Mouse (Mus musculus): ENCODE measurements around the gene Tmem237. TPM values are rescaled to one million over a fixed set of nuclear protein-coding genes. Genes with fewer than 3 reads are reported as not detected.

Gene Tmem237
- 10 to 100 TPM; 27.3 to 35.2 (median 30.9) TPM for total RNA-seq (2022)

- peak; percentile 89 to 93 for DNase-seq (ENCODE audit: low spot score in 2 of 2)
Observed at GRCm38 (mm10) chr1:59119720-59120457, at the start of gene Tmem237. Tmem237 (minus strand) TSS chr1:59120408.

- DNase-seq (ENCODE audit: low spot score in 2 of 2): no peak
Observed at GRCm38 (mm10) chr1:59169586-59169985, 49.4 kb upstream of the Tmem237 start.

DNA sequence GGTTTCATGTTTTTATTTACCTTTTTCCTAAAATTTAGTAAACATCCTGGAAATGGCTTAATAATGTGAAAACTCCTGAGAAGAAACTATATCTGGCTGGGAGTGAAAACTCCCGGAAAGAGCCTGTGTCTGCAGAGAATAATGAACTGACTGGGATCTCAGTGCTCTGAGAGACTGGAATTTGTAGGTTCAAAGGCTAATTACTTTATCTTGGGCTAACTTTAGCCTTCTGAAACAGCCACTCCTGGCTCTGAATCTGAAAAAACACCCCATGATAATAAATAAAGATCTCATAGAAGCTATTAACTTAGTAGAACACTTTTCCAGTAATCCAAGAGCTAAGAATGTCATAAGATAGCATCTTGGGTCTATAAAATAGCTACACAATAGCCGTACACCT, 48.3 kb upstream of the Tmem237 start:
- no peak for DNase-seq (ENCODE audit: low spot score in 2 of 2)

DNA sequence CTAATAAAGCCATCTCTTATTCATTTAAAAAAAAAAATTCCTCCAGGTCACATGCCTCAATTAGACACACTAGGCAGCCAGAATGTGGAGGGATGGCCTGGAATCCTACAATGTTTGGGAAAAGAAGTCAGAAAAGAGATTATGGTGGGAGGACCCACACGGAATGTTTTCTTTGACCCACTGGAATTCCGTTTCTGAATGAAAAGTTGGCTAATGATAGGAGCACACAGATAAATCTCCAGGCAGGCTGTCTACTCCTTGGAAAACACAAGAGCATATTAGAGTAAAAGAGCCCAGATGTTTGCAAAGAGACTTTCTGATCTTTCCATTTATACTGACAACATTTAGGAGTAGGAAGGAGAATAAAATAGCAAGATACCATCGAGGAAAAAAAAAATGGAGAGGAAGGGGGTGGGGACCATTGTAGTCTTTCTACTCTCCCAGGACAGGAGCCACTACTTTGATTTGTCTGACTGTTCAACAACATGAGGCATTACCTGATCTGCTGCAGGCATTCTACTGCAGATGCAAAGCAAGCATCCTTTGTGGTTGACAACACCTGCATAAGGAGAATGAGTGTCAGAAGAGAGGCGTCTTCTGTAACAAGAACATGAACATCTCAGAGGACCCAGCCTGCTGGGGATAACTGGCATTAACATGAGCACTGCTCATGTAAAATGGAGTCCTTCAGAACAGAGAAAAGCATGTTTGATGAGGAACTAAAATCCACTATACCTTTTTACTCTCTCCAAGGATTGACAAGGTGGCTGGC, 47.6 kb upstream of the Tmem237 start:
- no peak for DNase-seq (ENCODE audit: low spot score in 2 of 2)

DNA sequence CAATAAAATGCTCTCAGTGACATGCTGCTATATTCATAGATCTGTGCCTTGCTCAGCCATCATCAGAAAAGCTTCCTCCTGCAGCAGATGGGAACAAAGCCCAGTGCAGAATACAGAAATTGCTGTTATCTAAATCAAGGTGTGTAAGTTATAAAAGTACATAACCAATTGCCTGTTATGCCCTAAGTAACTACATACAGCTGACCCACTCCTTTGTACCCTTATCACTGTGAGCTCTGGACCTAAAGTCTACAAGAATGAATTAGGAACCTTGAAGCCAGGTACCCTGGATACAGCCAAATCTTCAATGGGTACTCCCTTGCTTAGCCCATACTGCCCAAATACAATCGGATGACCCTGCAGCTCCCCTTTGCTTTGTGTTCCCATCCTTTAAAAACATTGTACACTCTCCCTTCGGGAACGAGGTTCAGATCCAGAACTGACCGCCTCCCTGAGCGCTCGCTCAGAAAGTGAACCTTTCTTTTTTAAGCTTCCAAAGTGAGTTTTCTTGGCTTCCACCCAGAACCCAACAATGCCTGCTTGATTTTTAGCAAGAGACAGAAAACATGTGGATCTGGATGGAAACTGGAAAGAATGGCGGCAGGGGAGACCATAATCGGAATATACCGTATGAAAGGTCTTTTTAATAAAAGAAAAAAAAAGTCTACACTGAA, 46.2 kb upstream of the Tmem237 start:
- no peak for DNase-seq (ENCODE audit: low spot score in 2 of 2)

DNA sequence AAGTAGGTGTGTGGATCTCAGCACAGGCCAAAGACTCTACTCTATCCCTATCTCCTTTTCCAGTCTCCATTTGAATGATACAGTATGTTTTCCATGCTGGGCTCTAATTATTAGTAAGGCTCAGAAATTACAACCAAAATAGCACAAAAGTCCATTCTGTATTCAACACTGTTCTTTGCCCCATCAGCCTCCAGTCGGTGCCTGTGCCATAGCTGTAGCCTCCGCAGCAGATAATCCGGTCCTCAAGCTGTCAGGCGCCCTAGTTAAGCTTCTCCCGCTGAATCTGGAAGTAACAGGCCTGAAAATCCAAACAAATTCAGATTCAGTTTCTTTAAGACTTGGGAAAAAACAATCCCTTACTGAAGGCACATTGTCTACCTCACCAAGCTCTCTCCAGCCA, 43.7 kb upstream of the Tmem237 start:
- no peak for DNase-seq (ENCODE audit: low spot score in 2 of 2)

GRCm38 (mm10) chr1:59163030-59163461, 42.8 kb upstream of the Tmem237 start, which contains the start of gene Mpp4:
Mpp4 (minus strand) TSS chr1:59163389.
- DNase-seq (ENCODE audit: low spot score in 2 of 2): peak; percentile 42 to 90

DNA sequence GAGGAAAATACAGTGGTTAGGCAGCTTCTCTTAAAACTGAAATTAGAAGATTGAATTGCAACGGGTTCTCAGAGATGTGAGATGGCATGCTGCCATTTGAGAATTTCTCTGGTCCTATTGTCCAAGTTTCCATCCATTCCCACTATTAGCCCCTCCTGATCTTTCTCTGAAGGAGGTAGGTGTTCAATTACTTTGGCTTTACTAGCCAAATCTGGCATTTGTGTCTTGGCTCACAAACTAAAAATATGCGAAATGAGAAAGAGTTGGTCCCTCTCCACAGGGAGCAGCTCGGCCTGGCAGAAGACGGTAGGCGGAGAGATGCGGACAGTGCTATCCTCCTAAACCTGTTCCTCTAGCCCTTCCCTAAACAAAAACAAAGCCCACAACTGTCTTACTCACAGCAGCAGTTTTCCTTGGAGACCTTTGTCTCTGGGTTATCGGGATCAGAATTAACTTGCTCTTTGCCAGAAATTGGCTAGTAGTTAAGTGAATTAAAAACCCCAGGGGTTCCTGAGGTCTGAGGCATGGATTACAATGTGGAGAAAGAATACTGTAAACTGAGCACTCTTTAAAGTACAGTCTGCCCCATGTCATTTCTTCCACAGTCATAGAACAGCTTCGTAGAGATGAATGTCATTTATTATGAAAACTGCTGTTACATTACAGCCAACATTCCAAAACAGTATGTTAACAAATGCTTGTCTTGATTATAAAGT, 42.3 kb upstream of the Tmem237 start:
- no peak for DNase-seq (ENCODE audit: low spot score in 2 of 2)

GRCm38 (mm10) chr1:59161396-59161795, 41.2 kb upstream of the Tmem237 start:
- no peak for DNase-seq (ENCODE audit: low spot score in 2 of 2)

DNA sequence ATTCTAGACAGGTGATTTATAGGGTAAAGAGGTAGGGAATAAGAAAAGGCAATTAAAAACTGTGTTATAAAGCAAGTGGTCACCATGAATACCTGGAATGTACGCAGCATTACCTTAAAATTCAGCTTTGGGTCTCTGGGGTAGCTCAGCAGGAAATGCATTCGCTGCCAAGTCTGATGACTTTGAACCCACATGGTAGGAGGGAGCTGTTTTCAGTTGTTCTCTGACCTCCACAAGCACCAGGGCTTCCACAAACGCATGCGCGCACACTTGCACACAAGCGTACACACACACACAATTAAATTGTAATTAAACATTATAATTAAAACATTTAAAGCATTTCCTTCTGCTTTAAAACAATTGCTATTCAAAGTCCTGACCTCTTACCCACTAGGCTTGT, 40.7 kb upstream of the Tmem237 start:
- no peak for DNase-seq (ENCODE audit: low spot score in 2 of 2)

GRCm38 (mm10) chr1:59159136-59159535, 38.9 kb upstream of the Tmem237 start:
- no peak for DNase-seq (ENCODE audit: low spot score in 2 of 2)

DNA sequence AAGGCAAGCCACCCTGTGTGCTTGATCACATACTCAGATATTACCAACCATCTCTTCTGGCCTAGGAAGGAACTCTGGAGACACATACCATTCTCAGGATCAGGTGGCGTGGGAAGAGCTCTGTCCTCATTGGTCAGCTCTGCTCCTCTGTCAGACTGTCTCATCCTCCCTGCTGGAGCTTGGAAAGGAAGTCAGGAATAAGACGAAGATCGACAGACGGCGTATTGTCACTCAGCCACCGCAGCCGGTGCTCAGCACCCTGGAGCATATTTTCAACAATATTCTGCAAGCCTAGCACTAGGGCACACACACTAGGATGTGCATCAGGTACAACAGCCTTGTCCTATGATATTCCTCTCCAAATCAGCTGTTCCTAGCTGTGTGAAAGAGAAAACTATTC, 38.3 kb upstream of the Tmem237 start:
- no peak for DNase-seq (ENCODE audit: low spot score in 2 of 2)

GRCm38 (mm10) chr1:59157846-59158245, 37.6 kb upstream of the Tmem237 start:
- no peak for DNase-seq (ENCODE audit: low spot score in 2 of 2)

GRCm38 (mm10) chr1:59152346-59152745, 32.1 kb upstream of the Tmem237 start:
- no peak for DNase-seq (ENCODE audit: low spot score in 2 of 2)

GRCm38 (mm10) chr1:59150542-59150941, 30.3 kb upstream of the Tmem237 start:
- no peak for DNase-seq (ENCODE audit: low spot score in 2 of 2)

GRCm38 (mm10) chr1:59144543-59144942, 24.3 kb upstream of the Tmem237 start:
- DNase-seq (ENCODE audit: low spot score in 2 of 2): no peak

- no peak for DNase-seq (ENCODE audit: low spot score in 2 of 2)
Observed at GRCm38 (mm10) chr1:59142809-59143208, 22.6 kb upstream of the Tmem237 start.

DNA sequence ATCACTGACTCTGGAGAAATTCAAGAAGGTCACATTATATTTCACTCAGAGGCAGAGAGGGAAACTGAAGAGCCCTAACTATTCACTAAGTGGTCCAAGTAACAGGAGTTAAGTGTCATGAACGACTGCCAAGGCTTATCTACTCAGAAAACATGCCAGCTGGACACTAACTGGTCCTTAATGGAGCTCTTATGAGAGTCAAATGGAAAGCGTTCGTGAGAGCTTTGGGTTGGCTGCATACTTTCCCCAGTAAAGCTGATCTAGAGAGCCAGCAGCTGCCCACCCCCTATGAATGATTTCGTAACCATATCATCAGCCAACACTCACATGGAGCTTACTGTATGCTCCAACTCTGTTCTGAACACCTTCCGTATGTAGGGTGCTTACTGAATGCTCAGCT, 14.2 kb upstream of the Tmem237 start:
- no peak for DNase-seq (ENCODE audit: low spot score in 2 of 2)

- no peak for DNase-seq (ENCODE audit: low spot score in 2 of 2)
Observed at GRCm38 (mm10) chr1:59128879-59129278, 8.7 kb upstream of the Tmem237 start.

- no peak for DNase-seq (ENCODE audit: low spot score in 2 of 2)
Observed at GRCm38 (mm10) chr1:59125558-59125957, 5.3 kb upstream of the Tmem237 start.

GRCm38 (mm10) chr1:59110524-59110923, 9.7 kb downstream of the Tmem237 start:
- DNase-seq (ENCODE audit: low spot score in 2 of 2): no peak

All from left cerebral cortex, adult 8-10 months (tissue).